Mouse (Mus musculus): ENCODE data around the gene Itga2b.
"Not testable (repeated sequence)": the region's sequence is repeated elsewhere in the genome, so short reads cannot be mapped to it uniquely, and the experiment has no call there.

Gene Itga2b

GRCm38 (mm10) chr11:102411061-102411460 lies 58.9 kb downstream of the Itga2b start:
- DNase-seq, result no peak

GRCm38 (mm10) chr11:102410345-102410744 lies 59.6 kb downstream of the Itga2b start:
- not testable (repeated sequence) for DNase-seq

- peak; percentile 54 to 59 for DNase-seq
Measured at GRCm38 (mm10) chr11:102409795-102410330, 60.1 kb downstream of the Itga2b start.

GRCm38 (mm10) chr11:102408888-102409794 lies 60.8 kb downstream of the Itga2b start:
- peak in 1 of 2 experiments; percentile 54 for DNase-seq

- peak; percentile 98 to 99 for DNase-seq
Measured at GRCm38 (mm10) chr11:102408344-102408876, 61.5 kb downstream of the Itga2b start.

GRCm38 (mm10) chr11:102407834-102408215 lies 62.1 kb downstream of the Itga2b start, which contains the start of gene Slc25a39:
Gene Slc25a39 (minus strand): TSS chr11:102407946.
- no peak for DNase-seq

GRCm38 (mm10) chr11:102406900-102407833 lies 62.8 kb downstream of the Itga2b start:
- peak; percentile 92 to 98 for DNase-seq

GRCm38 (mm10) chr11:102406401-102406800 lies 63.5 kb downstream of the Itga2b start:
- peak; percentile 34 to 54 for DNase-seq

- no peak for DNase-seq
Measured at GRCm38 (mm10) chr11:102405544-102406285, 64.2 kb downstream of the Itga2b start.

GRCm38 (mm10) chr11:102404161-102405010 lies 65.5 kb downstream of the Itga2b start:
- DNase-seq, result peak; percentile 56 to 63

- DNase-seq, result no peak
Measured at GRCm38 (mm10) chr11:102403657-102404056, 66.3 kb downstream of the Itga2b start.

Data from kidney, postnatal 36 days (tissue).